Mouse (Mus musculus): Measurements from ENCODE around the gene Smim14.

Smim14 gene

DNA sequence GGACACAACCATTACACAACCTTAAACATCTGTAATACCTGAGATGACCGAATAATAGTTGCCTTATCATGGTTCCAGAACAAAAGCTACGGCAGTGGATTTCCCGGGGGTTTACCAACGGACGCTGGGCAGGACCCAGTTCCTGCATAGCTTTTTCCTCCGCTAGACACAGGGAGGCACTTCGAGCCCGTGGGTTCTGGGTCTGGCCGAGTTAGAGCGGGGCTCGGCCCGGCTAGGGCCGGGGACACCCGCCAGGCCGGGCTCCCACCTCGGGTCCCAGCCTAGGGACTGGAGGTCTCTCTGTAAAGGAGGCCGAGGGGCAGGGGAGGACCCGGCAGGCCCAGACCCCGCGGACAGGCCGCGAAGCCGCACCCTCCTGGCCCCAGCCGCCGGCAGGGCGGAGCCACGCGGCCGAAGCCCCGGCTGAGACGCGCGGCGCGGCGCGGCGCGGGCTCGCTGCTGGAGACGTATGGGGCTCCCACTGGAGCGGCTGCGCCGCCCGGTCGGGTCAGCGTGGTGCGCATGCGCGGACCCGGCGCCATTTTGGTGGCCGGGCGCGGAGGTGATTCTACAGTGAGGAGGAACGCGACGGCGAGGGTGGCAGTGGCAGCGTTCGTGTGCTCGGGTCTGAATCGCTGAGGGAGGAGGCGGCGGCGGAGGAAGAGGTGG is at the start of gene Smim14, which contains the start of gene Ube2k:
Gene Smim14, minus strand, starts transcription at position 434 of the 669 bp plus-strand sequence.
Gene Ube2k, plus strand, starts transcription at position 483 of the 669 bp plus-strand sequence.
- CTCF ChIA-PET: interaction anchor here (0.9 kb wide), 1 partner anchor 43 kb away, joined by 3 read pairs; no protein-coding TSS in a partner anchor

DNA sequence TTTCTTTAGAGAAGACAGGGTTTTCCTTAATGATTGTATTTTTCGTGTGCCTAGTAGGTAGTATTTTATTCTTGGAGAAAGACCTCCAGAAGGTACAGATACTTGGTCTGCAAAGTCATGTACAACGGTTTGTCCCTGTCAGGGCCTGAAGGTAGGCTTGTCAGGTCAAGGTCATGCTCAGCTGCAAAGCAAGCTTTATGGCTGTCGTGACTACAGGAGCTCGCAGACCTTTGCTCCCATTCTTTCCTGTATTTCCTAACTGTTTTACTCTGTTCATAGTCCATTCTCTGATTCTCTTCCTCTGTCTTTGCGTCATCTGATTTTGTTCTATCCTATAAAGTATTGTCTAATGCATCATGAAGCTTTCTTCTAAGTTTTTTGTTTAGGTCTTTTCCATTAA is 49.3 kb upstream of the Smim14 start:
- CTCF ChIA-PET: no interaction called here

DNA sequence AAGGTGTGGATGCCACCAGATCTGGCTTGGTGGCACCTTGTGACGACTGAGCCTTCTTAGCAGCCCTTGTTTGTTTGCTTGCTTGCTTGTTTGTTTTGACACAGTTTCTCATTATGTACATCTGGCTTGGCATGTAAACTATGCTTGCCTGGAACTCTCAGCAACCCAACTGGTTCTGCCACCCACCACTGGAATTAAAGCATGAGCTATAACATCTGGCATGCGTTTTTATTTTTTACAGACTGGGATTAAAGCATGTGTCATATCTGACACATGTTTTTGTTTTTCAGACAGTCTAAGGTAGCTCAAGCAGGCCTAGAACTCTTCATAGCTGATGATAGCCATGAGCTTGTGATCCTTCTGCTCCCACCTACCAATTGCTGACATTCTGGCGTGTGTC is 41.6 kb upstream of the Smim14 start:
- CTCF ChIA-PET: interaction anchor here (0.7 kb wide), 1 partner anchor 214 kb away, joined by 9 read pairs; no protein-coding TSS in a partner anchor

GRCm38 (mm10) chr5:65575896-65576295 is 38.9 kb upstream of the Smim14 start:
- CTCF ChIA-PET: interaction anchor here (0.6 kb wide), 1 partner anchor 172 kb away, joined by 3 read pairs; no protein-coding TSS in a partner anchor

- CTCF ChIA-PET: interaction anchor here (0.5 kb wide), 1 partner anchor 218 kb away, joined by 3 read pairs; no protein-coding TSS in a partner anchor
Observed at GRCm38 (mm10) chr5:65574876-65575275, 37.9 kb upstream of the Smim14 start.

DNA sequence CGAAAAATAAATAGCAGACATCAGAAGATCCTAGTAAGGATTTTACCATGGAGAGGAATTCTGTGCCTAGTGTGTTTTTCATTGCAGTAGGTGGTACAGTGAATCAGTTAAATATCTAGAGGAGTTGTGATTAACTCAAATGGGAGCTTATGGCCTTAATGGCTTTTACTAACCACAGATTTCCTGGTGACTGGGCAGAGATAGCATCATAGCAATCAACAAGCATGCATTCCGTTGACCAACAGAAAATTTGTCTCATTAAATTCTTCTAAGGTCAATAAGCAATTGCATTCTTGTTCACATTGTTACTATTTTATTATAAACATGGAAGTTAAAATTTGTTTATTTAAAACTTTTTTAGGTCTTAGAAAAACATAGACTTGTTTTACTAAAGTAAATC is 28.5 kb upstream of the Smim14 start:
- CTCF ChIA-PET: no interaction called here

DNA sequence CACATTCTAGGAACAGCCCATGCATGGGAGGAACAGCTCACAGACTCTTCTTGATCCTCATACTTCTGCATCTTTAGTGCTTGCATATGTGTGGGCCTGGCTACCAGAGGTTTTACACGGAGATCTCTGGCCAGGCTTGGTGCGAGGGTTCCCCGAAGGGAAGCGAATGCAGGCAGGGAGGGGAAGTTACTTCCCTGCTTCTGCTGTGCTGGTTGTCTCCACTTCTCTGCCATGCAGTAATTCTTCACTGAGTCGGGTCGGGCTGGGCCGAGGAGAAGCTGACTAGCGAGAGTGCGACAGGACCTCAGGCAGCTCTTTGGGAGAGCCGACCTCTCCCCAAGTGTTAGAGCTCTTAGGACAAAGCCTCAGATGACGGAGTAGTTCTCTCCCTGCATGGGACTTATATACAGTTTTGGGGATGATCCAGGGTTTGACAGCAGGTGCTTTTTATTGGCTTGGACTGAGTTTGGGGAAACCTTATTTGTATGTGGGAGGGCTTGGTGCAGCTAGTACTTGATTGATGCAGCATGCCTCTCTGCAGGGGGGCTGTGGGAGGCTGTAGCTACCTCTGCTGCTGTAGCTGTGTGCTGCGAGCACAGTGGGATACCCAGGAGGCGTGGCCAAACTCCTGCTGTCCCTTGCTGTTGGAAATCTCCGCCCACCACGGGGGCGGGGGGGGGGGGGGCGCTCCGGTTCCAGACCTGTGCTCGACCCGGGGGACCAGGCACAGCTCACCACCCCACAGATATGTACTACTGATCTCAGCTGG is 24.3 kb upstream of the Smim14 start:
- CTCF ChIA-PET: interaction anchor here (0.6 kb wide), 1 partner anchor 283 kb away, joined by 5 read pairs; no protein-coding TSS in a partner anchor

DNA sequence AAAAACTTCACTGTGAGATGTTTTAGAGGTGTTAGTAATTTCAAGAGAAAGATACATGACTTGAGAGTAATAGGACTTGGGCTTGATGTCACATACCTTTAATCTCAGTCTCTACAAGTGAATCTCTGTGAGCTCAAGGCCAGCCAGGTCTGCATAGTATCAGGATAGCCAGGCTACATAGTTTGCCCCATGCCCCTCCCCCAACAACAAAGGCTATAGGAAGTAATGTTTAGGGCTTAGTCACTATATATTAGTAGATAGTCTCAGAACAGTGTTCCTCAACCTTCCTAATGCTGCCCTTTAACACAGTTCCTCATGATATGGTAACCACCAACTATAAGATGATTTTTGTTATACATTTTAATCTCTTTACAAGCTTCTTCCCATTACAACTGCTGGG is 20.1 kb upstream of the Smim14 start:
- CTCF ChIA-PET: no interaction called here

- CTCF ChIA-PET: interaction anchor here (0.6 kb wide), 1 partner anchor 270 kb away, joined by 3 read pairs; no protein-coding TSS in a partner anchor
Observed at GRCm38 (mm10) chr5:65549677-65550076, 12.7 kb upstream of the Smim14 start.

DNA sequence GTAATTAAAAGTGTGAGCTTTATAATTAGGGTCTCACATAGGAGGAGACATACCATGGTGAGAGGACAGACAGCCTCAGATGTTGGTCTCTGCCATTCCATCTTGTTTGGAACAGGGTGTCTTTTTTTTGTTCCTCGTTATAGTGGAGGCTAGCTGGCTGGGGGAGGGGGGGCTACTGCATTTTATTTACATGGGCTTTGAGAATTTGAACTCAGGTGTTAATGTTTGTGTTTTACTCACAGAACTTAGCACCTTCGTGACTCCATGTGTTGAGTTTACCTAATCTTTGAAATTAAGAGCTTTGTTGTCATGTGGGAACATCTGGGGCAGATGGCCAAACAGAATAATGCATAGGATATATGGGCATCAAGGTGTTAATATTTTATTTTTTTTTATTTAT is 7.6 kb upstream of the Smim14 start:
- CTCF ChIA-PET: no interaction called here

GRCm38 (mm10) chr5:65543491-65543890 is 6.5 kb upstream of the Smim14 start:
- CTCF ChIA-PET: no interaction called here

- CTCF ChIA-PET: interaction anchor here (0.6 kb wide), 1 partner anchor 157 kb away, joined by 3 read pairs; no protein-coding TSS in a partner anchor
Observed at GRCm38 (mm10) chr5:65541889-65542288, 4.9 kb upstream of the Smim14 start.

- CTCF ChIA-PET: interaction anchor here (0.6 to 0.7 kb wide), 7 partner anchors 14 to 1628 kb away, joined by 4 to 23 read pairs (median 4); no protein-coding TSS in a partner anchor
Observed at GRCm38 (mm10) chr5:65539786-65540185, 2.8 kb upstream of the Smim14 start.

GRCm38 (mm10) chr5:65538829-65539228 is 1.8 kb upstream of the Smim14 start:
- CTCF ChIA-PET: no interaction called here

DNA sequence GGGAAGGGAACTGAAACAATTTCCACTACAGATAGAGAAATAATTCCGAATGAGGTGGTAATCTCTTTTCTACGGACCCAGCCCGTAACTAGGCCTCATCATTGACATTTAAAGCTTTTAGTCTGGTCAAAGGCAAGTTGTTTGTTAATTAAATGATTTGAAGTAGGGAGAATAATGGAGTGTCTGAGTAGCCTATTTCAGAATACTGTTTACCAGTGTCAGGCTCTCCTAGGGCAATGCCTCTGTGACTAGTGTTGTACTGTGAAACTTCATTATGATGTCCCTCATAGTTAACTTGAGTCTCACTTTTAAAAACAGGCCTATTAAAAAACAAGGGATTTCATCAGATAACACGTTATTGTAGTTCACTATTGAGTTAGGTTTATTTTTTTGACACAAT is 1.1 kb upstream of the Smim14 start:
- CTCF ChIA-PET: no interaction called here

GRCm38 (mm10) chr5:65537420-65538071 is 562 bp upstream of the Smim14 start:
- CTCF ChIA-PET: no interaction called here

DNA sequence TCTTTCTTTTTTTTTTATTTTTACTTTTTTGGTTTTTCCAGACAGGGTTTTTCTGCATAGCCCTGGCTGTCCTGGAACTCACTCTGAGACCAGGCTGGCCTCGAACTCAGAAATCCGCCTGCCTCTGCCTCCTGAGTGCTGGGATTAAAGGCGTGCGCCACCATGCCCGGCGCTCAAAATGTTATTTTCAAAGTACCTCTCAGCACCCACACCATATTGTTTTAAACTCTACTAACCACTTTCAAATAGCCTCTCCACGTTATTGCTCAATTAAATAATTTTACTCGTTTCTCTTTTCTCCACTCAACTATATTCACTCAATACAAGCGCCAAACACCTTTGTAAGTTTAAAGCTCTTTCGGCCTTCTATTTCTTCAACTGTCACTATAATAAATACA is 917 bp downstream of the Smim14 start:
- CTCF ChIA-PET: interaction anchor here (0.7 to 0.9 kb wide), 3 partner anchors 31 to 151 kb away, joined by 3 read pairs; no protein-coding TSS in a partner anchor

GRCm38 (mm10) chr5:65535457-65536067 is 1.4 kb downstream of the Smim14 start:
- CTCF ChIA-PET: interaction anchor here (0.5 to 0.7 kb wide), 4 partner anchors 32 to 650 kb away, joined by 3 to 7 read pairs (median 4); no protein-coding TSS in a partner anchor

GRCm38 (mm10) chr5:65534496-65534895 is 2.5 kb downstream of the Smim14 start:
- CTCF ChIA-PET: no interaction called here

GRCm38 (mm10) chr5:65531283-65531682 is 5.7 kb downstream of the Smim14 start:
- CTCF ChIA-PET: interaction anchor here (0.7 kb wide), 1 partner anchor 12 kb away, joined by 3 read pairs; no protein-coding TSS in a partner anchor
